Comparison of ENCODE assay signal across 25 mouse cellular contexts in the genomic region with DNA sequence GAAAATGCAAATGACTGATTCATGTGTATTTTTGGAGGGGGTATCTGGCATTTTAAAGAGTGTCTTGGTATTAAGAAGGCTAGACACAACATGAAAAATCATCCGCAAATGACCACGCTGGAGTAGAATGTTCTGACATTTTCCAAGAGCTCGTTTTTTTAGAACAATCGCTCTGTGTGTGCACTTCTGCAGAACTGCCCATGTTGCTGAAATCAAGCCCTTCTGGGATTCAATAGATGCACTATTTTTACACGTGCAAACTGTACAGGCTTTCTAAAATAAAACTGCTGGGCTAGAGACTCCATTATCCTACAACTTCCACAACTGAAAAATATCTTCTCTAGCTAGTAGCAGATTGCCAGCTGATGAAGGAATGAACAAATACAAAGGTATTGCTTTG.
DNase-seq lines count a peak whose midpoint lies in the region; ATAC-seq and TF ChIP-seq lines count a peak whose summit lies in the region.
"Had no signal": no experiment of that assay in that cellular context is flagged by ENCODE, and none has a peak within 500 bp of the region (broad histone marks: within the 10 kb centered on the region; RNA-seq: fewer than 3 reads in every experiment).

No protein-coding gene starts in this region.

- H3K36me3 ChIP-seq in forebrain, embryonic 14.5 days (ENCODE audit: control insufficient read depth, insufficient read depth, low read length): no peaks in the 10 kb centered on the region
- no peaks in the 10 kb centered on the region for H3K36me3 ChIP-seq in forebrain, embryonic 11.5 days (ENCODE audit: control insufficient read depth, insufficient read depth, low read length)
- H3K36me3 ChIP-seq in hindbrain, postnatal 0 days (ENCODE audit: insufficient read depth, low read length): no peaks in the 10 kb centered on the region
- no peaks in the 10 kb centered on the region for H3K36me3 ChIP-seq in hindbrain, embryonic 11.5 days (ENCODE audit: control insufficient read depth, insufficient read depth, low read length)
- H3K36me3 ChIP-seq in thymus, adult 2 months (ENCODE audit: control insufficient read depth, insufficient read depth, low read length): no peaks in the 10 kb centered on the region
- H3K36me3 ChIP-seq: heart, embryonic 12.5 days; hindbrain, embryonic 13.5 days; intestine, embryonic 15.5 days; liver, embryonic 12.5 days; midbrain, embryonic 10.5 days; stomach, embryonic 15.5 days had no signal

- no peak; the same call in 1 of the 2 replicates for ATAC-seq in forebrain, embryonic 14.5 days
- no peak for ATAC-seq in forebrain, embryonic 11.5 days (replicated peaks; ENCODE audit: low FRiP score)
- ATAC-seq in hindbrain, postnatal 0 days: no peak
- ATAC-seq in hindbrain, embryonic 11.5 days (ENCODE audit: low FRiP score): no peak
- ATAC-seq: intestine, embryonic 15.5 days; liver, embryonic 12.5 days had no signal

- DNase-seq in forebrain, embryonic 14.5 days (ENCODE audit: low spot score): peak; percentile 13
- no peak for DNase-seq in forebrain, embryonic 11.5 days (ENCODE audit: low spot score)
- DNase-seq in hindbrain, postnatal 0 days (ENCODE audit: low spot score): peak; percentile 5
- no peak for DNase-seq in hindbrain, embryonic 11.5 days (ENCODE audit: low spot score)
- DNase-seq in left cerebral cortex, adult 9 months (ENCODE audit: low spot score in 2 of 2): peak; percentile 10 to 29
- no peak for DNase-seq in left cerebral cortex, adult 8-10 months (ENCODE audit: low spot score in 2 of 2)
- no peak for DNase-seq in thymus, adult 2 months
- DNase-seq: adrenal gland, postnatal 14 days; cerebellum, adult 8-10 months; cerebellum, postnatal 36 days; gastrocnemius, postnatal 14 days; heart, adult 18-20 months; heart, postnatal 10 days; kidney, adult 8-10 months; kidney, postnatal 14 days; lung, adult 18-20 months; lung, postnatal 10 days; thymus, adult 18-20 months; thymus, postnatal 4 days had no signal

- TF ChIP-seq CTCF in hindbrain, postnatal 0 days (IDR thresholded peaks at IDR 0.05; ENCODE audit: low read depth): no peak
- TF ChIP-seq CTCF in thymus, adult 2 months (IDR thresholded peaks at IDR 0.05; ENCODE audit: borderline replicate concordance, control insufficient read depth, extremely low read depth, insufficient read depth, low read length, poor library complexity): no peak

- H3K4me1 ChIP-seq in forebrain, embryonic 14.5 days (ENCODE audit: control insufficient read depth, insufficient read depth, low read length): peaks cover 5% of the 10 kb centered on the region
- no peaks in the 10 kb centered on the region for H3K4me1 ChIP-seq in forebrain, embryonic 11.5 days (replicated peaks; ENCODE audit: control insufficient read depth, insufficient read depth, low read length)
- no peaks in the 10 kb centered on the region for H3K4me1 ChIP-seq in hindbrain, postnatal 0 days (ENCODE audit: insufficient read depth, low read length)
- H3K4me1 ChIP-seq in hindbrain, embryonic 11.5 days (replicated peaks; ENCODE audit: control insufficient read depth, insufficient read depth, low read length): no peaks in the 10 kb centered on the region
- no peaks in the 10 kb centered on the region for H3K4me1 ChIP-seq in thymus, adult 2 months (replicated peaks; ENCODE audit: control insufficient read depth, insufficient read depth, low read length)
- H3K4me1 ChIP-seq: heart, embryonic 12.5 days; hindbrain, embryonic 13.5 days; intestine, embryonic 15.5 days; liver, embryonic 12.5 days; midbrain, embryonic 10.5 days; stomach, embryonic 15.5 days had no signal

- no peaks in the 10 kb centered on the region for H3K9me3 ChIP-seq in forebrain, embryonic 14.5 days (replicated peaks; ENCODE audit: control insufficient read depth, low read length)
- H3K9me3 ChIP-seq in forebrain, embryonic 11.5 days (ENCODE audit: control insufficient read depth, low read length): no peaks in the 10 kb centered on the region
- H3K9me3 ChIP-seq in hindbrain, postnatal 0 days (ENCODE audit: low read length): no peaks in the 10 kb centered on the region
- H3K9me3 ChIP-seq in hindbrain, embryonic 11.5 days (ENCODE audit: control insufficient read depth, low read length): no peaks in the 10 kb centered on the region
- H3K9me3 ChIP-seq: heart, embryonic 12.5 days; hindbrain, embryonic 13.5 days; intestine, embryonic 15.5 days; liver, embryonic 12.5 days; midbrain, embryonic 10.5 days; stomach, embryonic 15.5 days had no signal

- no peaks in the 10 kb centered on the region for H3K27me3 ChIP-seq in forebrain, embryonic 14.5 days (replicated peaks; ENCODE audit: control insufficient read depth, insufficient read depth, low read length)
- no peaks in the 10 kb centered on the region for H3K27me3 ChIP-seq in forebrain, embryonic 11.5 days (ENCODE audit: control insufficient read depth, insufficient read depth, low read length)
- no peaks in the 10 kb centered on the region for H3K27me3 ChIP-seq in hindbrain, postnatal 0 days (ENCODE audit: insufficient read depth, low read length)
- no peaks in the 10 kb centered on the region for H3K27me3 ChIP-seq in hindbrain, embryonic 11.5 days (ENCODE audit: control insufficient read depth, insufficient read depth, low read length)
- H3K27me3 ChIP-seq in thymus, adult 2 months (ENCODE audit: control insufficient read depth, insufficient read depth, low read length): no peaks in the 10 kb centered on the region
- H3K27me3 ChIP-seq: heart, embryonic 12.5 days; hindbrain, embryonic 13.5 days; intestine, embryonic 15.5 days; liver, embryonic 12.5 days; stomach, embryonic 15.5 days had no signal

- 51% methylated on average over 5 of the region's 5 CpGs for WGBS in forebrain, embryonic 14.5 days
- 81% methylated on average over 5 of the region's 5 CpGs for WGBS in forebrain, embryonic 11.5 days
- WGBS in hindbrain, postnatal 0 days: 60% methylated on average over 5 of the region's 5 CpGs
- WGBS in hindbrain, embryonic 11.5 days: 86% methylated on average over 5 of the region's 5 CpGs
- 94% methylated on average over 5 of the region's 5 CpGs for WGBS in thymus, adult 2 months

- no peak overlapping the region for H3K27ac ChIP-seq in forebrain, embryonic 14.5 days (ENCODE audit: low read depth, low read length)
- H3K27ac ChIP-seq in forebrain, embryonic 11.5 days (ENCODE audit: low read depth, low read length): no peak overlapping the region
- no peak overlapping the region for H3K27ac ChIP-seq in hindbrain, postnatal 0 days
- no peak overlapping the region for H3K27ac ChIP-seq in hindbrain, embryonic 11.5 days (ENCODE audit: low read depth, low read length)
- H3K27ac ChIP-seq in thymus, adult 2 months (ENCODE audit: control insufficient read depth, insufficient read depth, low read length): no peak overlapping the region
- H3K27ac ChIP-seq: hindbrain, embryonic 13.5 days; intestine, embryonic 15.5 days; liver, embryonic 12.5 days; midbrain, embryonic 10.5 days; stomach, embryonic 15.5 days had no signal

- H3K9ac ChIP-seq in forebrain, embryonic 14.5 days (ENCODE audit: low read length): no peak overlapping the region
- H3K9ac ChIP-seq in forebrain, embryonic 11.5 days (ENCODE audit: low read length): no peak overlapping the region
- H3K9ac ChIP-seq in hindbrain, postnatal 0 days (replicated peaks; ENCODE audit: low read length): no peak overlapping the region
- no peak overlapping the region for H3K9ac ChIP-seq in hindbrain, embryonic 11.5 days (ENCODE audit: low read depth, low read length)
- H3K9ac ChIP-seq: heart, embryonic 12.5 days; hindbrain, embryonic 13.5 days; intestine, embryonic 15.5 days; liver, embryonic 12.5 days; stomach, embryonic 15.5 days had no signal

- TF ChIP-seq POLR2A in thymus, adult 2 months (IDR thresholded peaks at IDR 0.05; ENCODE audit: control insufficient read depth, extremely low read depth, insufficient read depth, low read length, poor library complexity): no peak

- no peak overlapping the region for H3K4me2 ChIP-seq in forebrain, embryonic 14.5 days (ENCODE audit: low read length)
- no peak overlapping the region for H3K4me2 ChIP-seq in forebrain, embryonic 11.5 days (ENCODE audit: low read depth, low read length, severe bottlenecking)
- H3K4me2 ChIP-seq in hindbrain, postnatal 0 days (ENCODE audit: low read depth, low read length): no peak overlapping the region
- no peak overlapping the region for H3K4me2 ChIP-seq in hindbrain, embryonic 11.5 days (replicated peaks; ENCODE audit: low read depth, low read length)
- H3K4me2 ChIP-seq: heart, embryonic 12.5 days; hindbrain, embryonic 13.5 days; intestine, embryonic 15.5 days; liver, embryonic 12.5 days; stomach, embryonic 15.5 days had no signal

- H3K4me3 ChIP-seq in forebrain, embryonic 14.5 days (ENCODE audit: low read depth, low read length): no peak overlapping the region
- no peak overlapping the region for H3K4me3 ChIP-seq in forebrain, embryonic 11.5 days (ENCODE audit: low read depth, low read length)
- no peak overlapping the region for H3K4me3 ChIP-seq in hindbrain, postnatal 0 days (ENCODE audit: low read length)
- H3K4me3 ChIP-seq in hindbrain, embryonic 11.5 days (ENCODE audit: low read depth, low read length): no peak overlapping the region
- no peak overlapping the region for H3K4me3 ChIP-seq in thymus, adult 2 months (ENCODE audit: control insufficient read depth, insufficient read depth, low read length)
- H3K4me3 ChIP-seq: heart, embryonic 12.5 days; hindbrain, embryonic 13.5 days; intestine, embryonic 15.5 days; liver, embryonic 12.5 days; midbrain, embryonic 10.5 days; stomach, embryonic 15.5 days had no signal

Comparison
In these comparisons a context has a peak if more than half of its experiments do, and no peak if none do; other contexts are left out.
1. DNase-seq: peak in forebrain, embryonic 14.5 days (single experiment), hindbrain, postnatal 0 days (single experiment) and left cerebral cortex, adult 9 months (2 of 2); none in forebrain, embryonic 11.5 days (single experiment), hindbrain, embryonic 11.5 days (single experiment), left cerebral cortex, adult 8-10 months (0 of 2) and thymus, adult 2 months (single experiment).